Mouse (Mus musculus) spleen, adult 2 months (tissue): ENCODE measurements around the gene Supt3. TPM values are rescaled to one million over a fixed set of nuclear protein-coding genes. Genes with fewer than 3 reads are reported as not detected.

Experiments used
- DNase-seq, 2 experiments: peaks; one replicate each; pipeline versions ENCODE4 v3.0.0 to v3.0.0-alpha.2; 2012 to 2021; ENCODE audit warnings: low spot score in 2 of 2, low read depth in 1 of 2
- H3K27ac ChIP-seq: fragments of 200-500 bp; 2 replicates; pipeline ENCODE4 v1.5.1; 2012; ENCODE audit warnings: low read length, inconsistent platforms; ENCODE audit not compliant: insufficient read depth
- H3K27me3 ChIP-seq: fragments of 200-500 bp; 2 replicates; pipeline ENCODE4 v1.6.1; 2012; ENCODE audit warnings: mild to moderate bottlenecking, moderate library complexity, low read length, inconsistent platforms; ENCODE audit not compliant: control insufficient read depth, insufficient read depth
- H3K36me3 ChIP-seq: fragments of 200-500 bp; 2 replicates; pipeline ENCODE4 v1.6.1; 2012; ENCODE audit warnings: mild to moderate bottlenecking, low read length, inconsistent platforms; ENCODE audit not compliant: control insufficient read depth, insufficient read depth
- H3K4me1 ChIP-seq: fragments of 200-500 bp; 2 replicates; pipeline ENCODE4 v1.6.1; 2011; ENCODE audit warnings: inconsistent platforms; ENCODE audit not compliant: control insufficient read depth, insufficient read depth, insufficient read length
- H3K4me3 ChIP-seq: fragments of 200-500 bp; 2 replicates; pipeline ENCODE4 v1.5.1; 2011; ENCODE audit warnings: mild to moderate bottlenecking, inconsistent platforms; ENCODE audit not compliant: insufficient read depth, insufficient read length; ENCODE audit errors: extremely low read depth
- CTCF ChIP-seq: fragments of 200-500 bp; IDR thresholded peaks from 2 replicates; pipeline ENCODE4 v1.5.1; 2011; ENCODE audit warnings: mild to moderate bottlenecking, inconsistent platforms; ENCODE audit not compliant: insufficient read depth, insufficient read length, insufficient replicate concordance; ENCODE audit errors: extremely low read depth
- POLR2A ChIP-seq: fragments of 200-500 bp; IDR thresholded peaks from 2 replicates; pipeline ENCODE4 v1.6.1; 2011; ENCODE audit warnings: low read depth, low read length, inconsistent platforms
- WGBS: fragments of 180-500 bp; shearing (Covaris S2); methylation state at CpG from one replicate; pipeline ENCODE4 v1.1.7; 2018; 5-methylcytosine and 5-hydroxymethylcytosine counted together
- polyA plus RNA-seq: library from polyadenylated mRNA; depleted of rRNA; stranded (reverse); fragments of >200 nt; gene quantifications from 2 replicates; pipeline ENCODE4 v1.2.3, GENCODE M21; 2012

The Supt3 gene
- polyA plus RNA-seq, 1 experiment, result 3.2 TPM

DNA sequence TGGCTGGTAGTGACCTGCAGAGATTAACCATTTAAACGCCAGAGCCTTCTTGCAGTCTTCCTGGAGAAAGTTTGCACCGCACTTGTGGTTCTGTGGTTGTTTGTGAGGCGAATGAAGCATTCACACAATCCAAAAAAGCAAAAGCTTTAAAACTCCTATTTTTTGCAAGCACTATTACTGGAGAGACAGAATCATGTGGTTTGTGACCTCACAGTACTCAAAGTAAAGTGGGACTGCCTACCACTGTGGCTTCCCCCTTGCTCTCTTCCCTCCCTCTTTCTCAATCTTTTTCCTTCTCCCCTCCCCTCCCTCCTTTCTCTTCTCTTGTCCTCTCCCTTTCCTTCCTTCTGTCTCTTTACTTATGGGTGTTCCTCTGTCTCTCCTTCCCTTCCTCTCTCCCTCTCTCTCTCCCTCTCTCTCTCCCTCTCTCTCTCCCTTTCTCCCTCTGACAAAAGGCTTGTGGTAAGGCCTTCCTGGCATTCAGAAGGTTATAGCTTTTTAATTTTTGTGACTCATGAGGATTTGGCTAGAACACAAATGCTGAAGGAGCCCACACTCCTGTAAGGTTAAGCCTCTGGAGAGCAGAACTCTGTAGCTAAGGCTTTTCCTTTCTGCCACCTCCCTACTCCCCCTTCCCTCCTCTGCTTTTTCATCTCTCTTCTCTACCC lies 37.7 kb downstream of the Supt3 start, which contains the start of gene Runx2:
Runx2 (minus strand) TSS at position 290 of the 668 bp plus-strand sequence.
- DNase-seq, result no peak
- Histone ChIP-seq H3K36me3 (no peaks in the 10 kb centered on the region), H3K27me3 (no peaks in the 10 kb centered on the region), H3K27ac (no peak within 1 kb of the TSS), H3K4me1 (no peaks in the 10 kb centered on the region), H3K4me3 (no peak within 1 kb of the TSS)
- TF ChIP-seq POLR2A (no peak), CTCF (no peak)
- WGBS, result 40% methylated on average over 3 of the region's 3 CpGs

DNA sequence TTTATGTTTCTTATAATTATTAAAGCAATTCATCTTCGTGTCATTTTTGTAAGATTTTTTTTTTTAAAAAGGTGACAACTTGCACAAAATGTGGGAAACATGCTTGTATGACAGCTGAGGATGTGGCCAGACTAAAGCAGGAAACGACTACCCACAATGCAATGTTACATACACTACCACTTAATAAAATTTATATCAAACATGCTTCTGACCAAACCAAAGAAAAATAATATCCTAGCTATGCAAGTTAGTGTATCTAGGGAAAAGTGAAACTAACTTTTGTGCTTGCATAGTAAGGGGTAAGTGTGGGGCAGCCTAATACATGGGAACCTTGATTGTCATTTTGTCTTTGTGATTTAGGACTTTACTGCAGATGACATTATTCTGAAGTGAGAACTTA lies 41.9 kb downstream of the Supt3 start:
- TF ChIP-seq POLR2A, result no peak
- DNase-seq, result no peak
- H3K4me1 ChIP-seq, result no peaks in the 10 kb centered on the region
- H3K36me3 ChIP-seq, result no peaks in the 10 kb centered on the region
- H3K27ac ChIP-seq, result no peak overlapping the region
- WGBS, result 19% methylated on average over 2 of the region's 2 CpGs
- no peaks in the 10 kb centered on the region for H3K27me3 ChIP-seq
- no peak overlapping the region for H3K4me3 ChIP-seq

DNA sequence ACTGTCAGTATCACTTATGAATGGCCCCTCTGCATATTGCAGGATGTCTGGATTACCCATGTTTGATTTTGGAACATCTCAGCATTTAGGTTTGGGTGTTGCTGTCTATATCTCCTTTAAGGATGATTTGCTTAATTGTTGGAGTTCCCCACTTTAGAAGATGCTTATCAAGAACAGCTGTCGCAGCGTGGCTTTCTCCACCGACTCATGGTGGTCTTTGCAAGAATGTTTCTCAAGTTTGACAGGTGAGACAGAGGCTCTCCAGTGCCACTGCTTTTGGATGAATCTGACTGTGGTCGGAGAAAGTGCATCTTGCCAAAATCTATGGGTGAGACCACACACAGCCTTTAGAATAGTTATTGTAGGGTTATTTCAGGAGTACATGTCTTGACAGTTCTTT lies 42.9 kb downstream of the Supt3 start:
- no peak overlapping the region for H3K4me3 ChIP-seq
- H3K27ac ChIP-seq, result no peak overlapping the region
- H3K27me3 ChIP-seq, result no peaks in the 10 kb centered on the region
- TF ChIP-seq CTCF (no peak), POLR2A (no peak)
- no peak for DNase-seq
- WGBS, result 74% methylated on average over 4 of the region's 4 CpGs
- no peaks in the 10 kb centered on the region for H3K4me1 ChIP-seq
- no peaks in the 10 kb centered on the region for H3K36me3 ChIP-seq

DNA sequence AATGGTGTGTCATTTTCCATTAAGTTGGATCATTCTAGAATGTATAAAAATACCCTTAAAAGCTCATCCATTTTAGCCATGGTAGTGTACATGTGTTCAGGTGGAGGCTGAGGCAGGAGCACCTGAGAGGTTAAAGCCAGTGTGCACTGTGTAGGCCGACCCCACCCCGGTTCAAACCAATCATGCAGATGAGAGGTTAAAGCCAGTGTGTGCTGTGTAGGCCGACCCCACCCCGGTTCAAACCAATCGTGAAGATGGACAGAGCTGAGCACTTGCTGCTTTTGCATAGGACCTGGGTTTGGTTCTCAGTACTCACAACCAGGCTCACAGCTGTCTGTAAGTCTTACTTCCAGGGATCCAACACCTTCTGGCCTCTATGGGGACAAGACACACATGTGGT lies 45.0 kb downstream of the Supt3 start:
- 97% methylated on average over 5 of the region's 5 CpGs for WGBS
- H3K4me1 ChIP-seq, result no peaks in the 10 kb centered on the region
- TF ChIP-seq CTCF (no peak), POLR2A (no peak)
- DNase-seq, result no peak
- no peaks in the 10 kb centered on the region for H3K36me3 ChIP-seq
- H3K27me3 ChIP-seq, result no peaks in the 10 kb centered on the region
- H3K27ac ChIP-seq, result no peak overlapping the region
- H3K4me3 ChIP-seq, result no peak overlapping the region

DNA sequence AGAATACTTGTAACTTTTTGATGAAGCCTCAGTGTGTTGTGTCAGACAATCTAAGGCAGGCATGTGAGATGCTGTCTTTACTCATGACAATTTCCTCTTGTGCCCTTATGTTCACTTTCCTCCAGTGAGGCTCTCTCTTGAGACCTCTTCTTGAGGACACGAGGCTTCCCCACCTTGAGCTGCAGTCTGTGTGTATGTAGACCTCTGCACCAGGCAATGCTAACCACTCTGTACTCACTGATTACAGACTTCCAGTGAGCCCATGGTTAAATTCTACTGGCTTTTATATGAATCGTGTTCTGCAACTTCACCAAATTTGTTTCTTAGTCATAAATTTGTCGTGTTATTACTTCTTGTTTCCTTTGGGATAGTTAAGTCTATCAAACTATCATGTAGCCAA lies 50.2 kb downstream of the Supt3 start:
- no peak for DNase-seq

DNA sequence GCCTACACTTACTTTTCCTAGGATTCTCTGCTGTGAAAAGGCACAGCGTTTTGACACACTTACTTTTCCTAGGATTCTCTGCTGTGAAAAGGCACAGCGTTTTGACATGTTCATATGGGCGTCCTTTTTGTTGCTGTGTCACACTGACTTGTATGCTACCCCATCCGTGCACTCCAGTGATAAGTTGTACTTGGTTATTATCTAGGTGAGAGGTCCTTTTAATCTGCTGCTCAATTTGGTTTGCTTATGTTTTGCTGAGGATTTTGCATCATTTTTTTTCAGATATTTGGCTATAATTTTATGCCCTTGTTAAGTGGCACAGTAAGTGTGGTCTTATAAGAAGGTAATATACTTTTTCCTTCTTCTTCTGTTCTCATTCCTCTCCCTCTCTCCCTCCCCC lies 51.0 kb downstream of the Supt3 start:
- TF ChIP-seq CTCF (no peak), POLR2A (no peak)
- no peak for DNase-seq
- no peaks in the 10 kb centered on the region for H3K36me3 ChIP-seq
- H3K4me3 ChIP-seq, result no peak overlapping the region
- H3K27ac ChIP-seq, result no peak overlapping the region
- H3K27me3 ChIP-seq, result no peaks in the 10 kb centered on the region
- no peaks in the 10 kb centered on the region for H3K4me1 ChIP-seq
- WGBS, result 83% methylated on average over 4 of the region's 4 CpGs

More for the DNA sequence above, 50.2 kb downstream of the Supt3 start:
- no peak overlapping the region for H3K4me3 ChIP-seq
- H3K27me3 ChIP-seq, result no peaks in the 10 kb centered on the region
- H3K36me3 ChIP-seq, result no peaks in the 10 kb centered on the region
- H3K4me1 ChIP-seq, result no peaks in the 10 kb centered on the region
- TF ChIP-seq CTCF, result no peak
- TF ChIP-seq POLR2A, result no peak
- WGBS, result 69% methylated on average over 3 of the region's 3 CpGs
- H3K27ac ChIP-seq, result no peak overlapping the region

DNA sequence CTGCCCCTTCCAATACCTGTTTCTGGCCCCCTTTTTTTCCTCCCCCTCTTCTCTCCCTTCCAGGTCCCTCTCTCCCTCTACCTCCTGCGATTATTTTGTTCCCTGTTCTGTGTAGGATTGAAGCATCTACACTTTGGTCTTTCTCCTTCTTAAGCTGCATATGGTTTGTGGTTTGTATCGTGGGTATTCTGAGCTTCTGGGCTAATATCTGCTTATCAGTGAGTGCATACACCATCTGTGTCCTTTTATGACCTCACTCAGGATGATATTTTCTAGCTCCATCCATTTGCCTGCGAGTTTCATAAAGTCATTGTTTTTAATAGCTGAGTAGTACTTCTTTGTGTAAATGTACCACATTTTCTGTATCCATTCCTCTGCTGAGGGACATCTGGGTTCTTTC lies 52.6 kb downstream of the Supt3 start:
- Histone ChIP-seq H3K27ac (no peak overlapping the region), H3K4me1 (no peaks in the 10 kb centered on the region), H3K27me3 (no peaks in the 10 kb centered on the region), H3K4me3 (no peak overlapping the region), H3K36me3 (no peaks in the 10 kb centered on the region)
- no peak for DNase-seq
- TF ChIP-seq CTCF (no peak), POLR2A (no peak)
- WGBS, result 81% methylated on average over 3 of the region's 3 CpGs

DNA sequence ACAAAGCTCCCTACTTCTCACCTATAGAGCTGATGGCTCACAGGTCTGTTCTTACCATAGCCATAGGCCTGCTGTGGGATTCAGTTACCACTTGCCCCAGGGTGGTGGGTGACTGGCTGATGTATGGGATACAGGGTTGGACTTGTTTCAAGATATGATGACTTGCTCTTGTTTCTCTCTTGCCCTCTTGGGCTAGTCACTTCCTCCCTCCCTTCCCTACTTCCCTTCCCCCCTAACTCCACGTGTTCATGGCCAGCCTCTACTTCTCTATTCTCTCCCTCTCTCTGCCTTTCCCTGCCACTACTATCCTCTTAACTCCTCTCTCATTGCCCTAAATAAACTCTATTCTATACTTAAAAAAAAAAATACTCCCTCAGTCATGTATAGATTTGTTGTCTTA lies 54.2 kb downstream of the Supt3 start:
- Histone ChIP-seq H3K27ac (no peak overlapping the region), H3K27me3 (no peaks in the 10 kb centered on the region), H3K36me3 (no peaks in the 10 kb centered on the region), H3K4me3 (no peak overlapping the region), H3K4me1 (no peaks in the 10 kb centered on the region)
- TF ChIP-seq CTCF, result no peak
- no peak for TF ChIP-seq POLR2A
- DNase-seq, result no peak
- WGBS, result 32% methylated on average over 1 of the region's 1 CpGs
